Mouse (Mus musculus) CD4-positive, CD25-positive, alpha-beta regulatory T cell (primary cell): ENCODE results near the gene Mcoln3. TPM values are rescaled to one million over a fixed set of nuclear protein-coding genes. Genes with fewer than 3 reads are reported as not detected.

Experiments used
- polyA plus RNA-seq: library from polyadenylated mRNA; unstranded; fragments of 100-300 nt; shearing (Covaris generic); gene quantifications from one replicate; pipeline ENCODE4 v1.2.1, GENCODE M21; 2017

Mcoln3 gene
- polyA plus RNA-seq = 6.7 TPM

GRCm38 (mm10) chr3:146117258-146117996 is at the start of gene Mcoln3:
Gene Mcoln3, plus strand, starts transcription at chr3:146117450.

GRCm38 (mm10) chr3:146107921-146108571 is 9.2 kb upstream of the Mcoln3 start, which contains the start of gene Wdr63:
Gene Wdr63, minus strand, starts transcription at chr3:146108130.

GRCm38 (mm10) chr3:146149156-146150057 is 32.2 kb downstream of the Mcoln3 start, which contains the start of gene Mcoln2:
Gene Mcoln2, plus strand, starts transcription at chr3:146149833.

Other genes with a start within 250 kb of the Mcoln3 start
- gene Bcl10, start 194.6 kb upstream of the Mcoln3 start, polyA plus RNA-seq = 88.0 TPM
- 62.8 TPM for gene 2410004B18Rik, start 179.4 kb upstream of the Mcoln3 start, polyA plus RNA-seq
- 0.32 TPM for gene Syde2, start 129.6 kb upstream of the Mcoln3 start, polyA plus RNA-seq
- not detected for gene Wdr63, start 9.3 kb upstream of the Mcoln3 start, polyA plus RNA-seq
- 0.80 TPM for gene Mcoln2, start 32.4 kb downstream of the Mcoln3 start, polyA plus RNA-seq
- gene Lpar3, start 103.5 kb downstream of the Mcoln3 start, polyA plus RNA-seq = not detected